Mouse (Mus musculus) limb, embryonic 14.5 days (tissue): Measurements from ENCODE around the gene Trak1. TPM values are rescaled to one million over a fixed set of nuclear protein-coding genes. Genes with fewer than 3 reads are reported as not detected.

ENCODE experiments used
- ATAC-seq: fragments of 200-750 bp; cut with Nextera tagmentation; 2 replicates; pipeline ENCODE4 v1.8.0; 2017; ENCODE audit warnings: low read depth, moderate number of reproducible peaks, moderate TSS enrichment; ENCODE audit not compliant: low FRiP score
- DNase-seq: peaks from one replicate; pipeline ENCODE4 v3.0.0-alpha.2; 2015; ENCODE audit warnings: low spot score
- H3K27ac ChIP-seq: fragments of 300-500 bp; sonication (generic); replicated peaks from 2 replicates; pipeline ENCODE4 v1.5.1; 2014; ENCODE audit warnings: low read depth, mild to moderate bottlenecking, low read length, moderate library complexity, mixed read lengths
- H3K27me3 ChIP-seq: fragments of 300-500 bp; sonication (generic); 2 replicates; pipeline ENCODE4 v1.6.1; 2014; ENCODE audit warnings: low read length, mixed read lengths; ENCODE audit not compliant: control insufficient read depth, insufficient read depth
- H3K36me3 ChIP-seq: fragments of 300-500 bp; sonication (generic); 2 replicates; pipeline ENCODE4 v1.6.1; 2014; ENCODE audit warnings: mild to moderate bottlenecking, low read length, moderate library complexity, mixed read lengths; ENCODE audit not compliant: control insufficient read depth, insufficient read depth
- H3K4me1 ChIP-seq: fragments of 300-500 bp; sonication (generic); 2 replicates; pipeline ENCODE4 v1.6.1; 2014; ENCODE audit warnings: antibody characterized with exemption, low read length, mixed read lengths; ENCODE audit not compliant: control insufficient read depth, insufficient read depth
- H3K4me2 ChIP-seq: fragments of 300-500 bp; sonication (generic); replicated peaks from 2 replicates; pipeline ENCODE4 v1.6.1; 2014; ENCODE audit warnings: low read depth, mild to moderate bottlenecking, low read length, moderate library complexity; ENCODE audit not compliant: severe bottlenecking
- H3K4me3 ChIP-seq: fragments of 300-500 bp; sonication (generic); replicated peaks from 2 replicates; pipeline ENCODE4 v1.5.1; 2014; ENCODE audit warnings: low read length
- H3K9ac ChIP-seq: fragments of 300-500 bp; sonication (generic); 2 replicates; pipeline ENCODE4 v1.6.1; 2014; ENCODE audit warnings: mild to moderate bottlenecking, low read depth, low read length, moderate library complexity; ENCODE audit not compliant: severe bottlenecking
- H3K9me3 ChIP-seq: fragments of 300-500 bp; sonication (generic); 2 replicates; pipeline ENCODE4 v1.6.1; 2016; ENCODE audit warnings: low read length; ENCODE audit not compliant: control insufficient read depth
- POLR2A ChIP-seq: fragments of 200-500 bp; IDR thresholded peaks from 2 replicates; pipeline ENCODE4 v1.8.0; 2012; ENCODE audit warnings: inconsistent platforms, mild to moderate bottlenecking, moderate library complexity, borderline replicate concordance; ENCODE audit not compliant: insufficient read depth, insufficient read length; ENCODE audit errors: extremely low read depth
- whole genome bisulfite sequencing: fragments of 180-500 bp; shearing (Covaris S2); extraction: QIAGEN DNeasy Blood & Tissue Kit; methylation state at CpG from one replicate; pipeline ENCODE4 v1.1.7; 2014; 5-methylcytosine and 5-hydroxymethylcytosine counted together
- polyA plus RNA-seq, 2 experiments: library from polyadenylated mRNA; depleted of rRNA in 1 of 2; stranded (reverse) in 1 of 2; unstranded in 1 of 2; fragments of >200 nt; fragmentation: Nextera tagmentation in 1 of 2; extraction: Ambion mirVana in 1 of 2; gene quantifications; 2 replicates each; pipeline versions ENCODE4 v1.2.1 to v1.2.3; 2012 to 2014

The Trak1 gene
- polyA plus RNA-seq, 2 experiments, result 20.8 to 31.2 TPM

- Histone ChIP-seq H3K9ac (no peak overlapping the region), H3K27me3 (no peaks in the 10 kb centered on the region), H3K36me3 (no peaks in the 10 kb centered on the region), H3K9me3 (no peaks in the 10 kb centered on the region), H3K27ac (no peak overlapping the region), H3K4me2 (no peak overlapping the region), H3K4me1 (peaks cover 18% of the 10 kb centered on the region), H3K4me3 (no peak overlapping the region)
- WGBS, result 80% methylated on average over 3 of the region's 3 CpGs
- no peak for ATAC-seq
- no peak for DNase-seq
- TF ChIP-seq POLR2A, result no peak
Measured at GRCm38 (mm10) chr9:121344344-121344743, 47.0 kb downstream of the Trak1 start.

DNA sequence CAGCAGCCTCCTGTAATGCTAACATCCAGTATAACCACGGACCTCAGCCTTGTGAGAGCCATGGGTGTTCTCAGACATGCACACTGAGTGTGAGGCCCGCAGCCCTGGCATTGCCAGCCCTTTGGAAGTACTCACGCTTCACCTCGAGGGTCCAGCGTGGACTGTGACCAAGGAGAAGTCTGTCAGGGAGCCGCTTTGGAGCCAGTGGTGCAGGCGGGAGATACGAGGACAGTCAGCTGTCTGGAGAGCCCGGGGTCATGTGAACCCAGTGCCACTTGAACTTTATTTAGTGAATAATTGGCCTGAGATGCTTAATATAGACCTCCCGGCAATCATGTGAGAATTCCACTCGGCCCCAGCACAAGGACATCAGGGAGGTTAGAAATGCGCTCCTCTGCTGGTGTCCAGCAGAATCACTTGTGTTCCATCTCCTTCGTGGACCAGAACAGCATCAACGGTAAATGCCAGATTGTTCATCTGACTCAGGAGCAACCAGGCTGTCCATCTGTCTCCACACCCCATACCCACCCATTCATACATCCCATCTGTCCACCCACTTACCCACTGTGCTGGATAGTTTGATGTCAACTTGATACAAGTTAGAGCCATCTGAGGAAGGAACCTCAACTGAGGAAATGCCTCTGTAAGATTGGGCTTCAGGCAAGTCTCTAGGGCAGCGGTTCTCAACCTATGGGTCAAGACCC is 48.3 kb downstream of the Trak1 start:
- no peaks in the 10 kb centered on the region for H3K36me3 ChIP-seq
- TF ChIP-seq POLR2A, result no peak
- ATAC-seq (no peak), DNase-seq (no peak)
- no peak overlapping the region for H3K27ac ChIP-seq
- peaks cover 21% of the 10 kb centered on the region for H3K4me1 ChIP-seq
- no peak overlapping the region for H3K9ac ChIP-seq
- 88% methylated on average over 15 of the region's 15 CpGs for WGBS
- no peak overlapping the region for H3K4me3 ChIP-seq
- no peaks in the 10 kb centered on the region for H3K9me3 ChIP-seq
- H3K27me3 ChIP-seq, result no peaks in the 10 kb centered on the region
- H3K4me2 ChIP-seq, result no peak overlapping the region

DNA sequence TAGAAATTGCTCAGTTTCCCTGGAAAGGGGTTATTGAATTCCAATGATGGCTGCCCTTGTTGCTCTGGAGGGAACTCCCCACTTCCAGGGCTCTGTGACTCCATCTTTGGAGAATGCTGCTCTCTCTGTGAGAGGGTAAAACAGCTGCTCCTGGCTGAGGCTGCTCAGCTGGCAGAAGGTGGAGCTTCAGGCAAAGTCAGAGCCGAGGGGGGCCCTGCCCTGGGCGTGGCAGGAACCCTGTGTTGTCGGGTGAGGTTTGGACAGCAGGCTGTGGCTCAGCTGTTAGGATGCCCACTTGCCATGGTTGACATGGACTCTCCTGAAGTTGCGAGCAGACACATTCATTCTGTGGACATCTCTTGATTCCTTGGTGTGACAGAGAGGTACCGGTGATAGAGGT is 49.3 kb downstream of the Trak1 start:
- Histone ChIP-seq H3K4me3 (no peak overlapping the region), H3K27ac (no peak overlapping the region), H3K9me3 (no peaks in the 10 kb centered on the region), H3K4me2 (no peak overlapping the region), H3K27me3 (no peaks in the 10 kb centered on the region), H3K9ac (no peak overlapping the region), H3K4me1 (peaks cover 29% of the 10 kb centered on the region), H3K36me3 (no peaks in the 10 kb centered on the region)
- no peak for DNase-seq
- TF ChIP-seq POLR2A, result no peak
- ATAC-seq, result no peak; the same call in 1 of the 2 replicates
- WGBS, result 71% methylated on average over 5 of the region's 5 CpGs

GRCm38 (mm10) chr9:121347981-121348380 is 50.7 kb downstream of the Trak1 start:
- Histone ChIP-seq H3K4me1 (peaks cover 37% of the 10 kb centered on the region), H3K4me2 (no peak overlapping the region; the same call in 1 of the 2 replicates), H3K4me3 (no peak overlapping the region), H3K9ac (peak overlapping the region; percentile 13; the same call in 1 of the 2 replicates), H3K36me3 (no peaks in the 10 kb centered on the region), H3K9me3 (no peaks in the 10 kb centered on the region), H3K27ac (peak overlapping the region; percentile 70), H3K27me3 (no peaks in the 10 kb centered on the region)
- 30% methylated on average over 10 of the region's 10 CpGs for WGBS
- ATAC-seq (no peak), DNase-seq (peak; percentile 52)
- no peak for TF ChIP-seq POLR2A

- peaks cover 38% of the 10 kb centered on the region for H3K4me1 ChIP-seq
- WGBS, result 10% methylated on average over 5 of the region's 5 CpGs
- H3K27me3 ChIP-seq, result no peaks in the 10 kb centered on the region
- peak overlapping the region; percentile 13; the same call in 1 of the 2 replicates for H3K9ac ChIP-seq
- no peaks in the 10 kb centered on the region for H3K9me3 ChIP-seq
- no peak for TF ChIP-seq POLR2A
- no peak for ATAC-seq
- H3K4me3 ChIP-seq, result no peak overlapping the region
- peak overlapping the region; percentile 70; the same call in 1 of the 2 replicates for H3K27ac ChIP-seq
- no peak for DNase-seq
- H3K4me2 ChIP-seq, result no peak overlapping the region; the same call in 1 of the 2 replicates
- H3K36me3 ChIP-seq, result no peaks in the 10 kb centered on the region
Measured at GRCm38 (mm10) chr9:121348476-121348875, 51.2 kb downstream of the Trak1 start.
